In genomic region chr17:25875171-25876136, GRCm38 (mm10) we compare ENCODE assay signal across 8 mouse cellular contexts. TPM values are rescaled to one million over a fixed set of nuclear protein-coding genes. Genes with fewer than 3 reads are reported as not detected.
DNase-seq lines count a peak whose midpoint lies in the region; ATAC-seq and TF ChIP-seq lines count a peak whose summit lies in the region.

No protein-coding gene starts in this region.

- peak overlapping the region; percentile 80 for H3K9ac ChIP-seq in heart, embryonic 11.5 days (ENCODE audit: low read depth, low read length)
- H3K9ac ChIP-seq in kidney, embryonic 16.5 days (replicated peaks; ENCODE audit: low read length), result peak overlapping the region; percentile 79

- peak; percentile 84 for ATAC-seq in erythroblast, adult 5-6 weeks (replicated peaks; ENCODE audit: low FRiP score, poor library complexity, severe bottlenecking)
- peak; percentile 80 for ATAC-seq in heart, embryonic 11.5 days (replicated peaks; ENCODE audit: insufficient number of reproducible peaks, low FRiP score, low TSS enrichment)
- ATAC-seq in kidney, embryonic 16.5 days (ENCODE audit: low FRiP score, low TSS enrichment), result peak; percentile 93

- no peaks in the 10 kb centered on the region for H3K9me3 ChIP-seq in heart, embryonic 11.5 days (replicated peaks; ENCODE audit: control insufficient read depth, low read length)
- no peaks in the 10 kb centered on the region for H3K9me3 ChIP-seq in kidney, embryonic 16.5 days (ENCODE audit: low read length)

- peak overlapping the region; percentile 89 for H3K27ac ChIP-seq in heart, embryonic 11.5 days (ENCODE audit: low read depth, low read length)
- peak overlapping the region; percentile 96 for H3K27ac ChIP-seq in kidney, embryonic 16.5 days (ENCODE audit: low read length)

- peak; percentile 86 to 87 for DNase-seq in B cell, adult 2 months
- DNase-seq in brain, embryonic 14.5 days (ENCODE audit: low read depth), result peak; percentile 96
- DNase-seq in liver, result peak; percentile 91
- DNase-seq in monocyte, adult 2 months (ENCODE audit: low read depth in 1 of 2, low spot score in 2 of 2), result peak; percentile 42 to 69
- peak; percentile 78 to 83 for DNase-seq in spleen, postnatal 14 days (ENCODE audit: low spot score in 2 of 2)

- no peak for TF ChIP-seq CTCF in brain, embryonic 14.5 days (IDR thresholded peaks at IDR 0.05; ENCODE audit: borderline replicate concordance, extremely low read depth, insufficient read depth, insufficient read length)

- peak; percentile 80; the same call in 1 of the 2 replicates for TF ChIP-seq POLR2A in brain, embryonic 14.5 days (IDR thresholded peaks at IDR 0.05; ENCODE audit: borderline replicate concordance, extremely low read depth, insufficient read depth, insufficient read length, poor library complexity, severe bottlenecking)

- H3K27me3 ChIP-seq in heart, embryonic 11.5 days (ENCODE audit: control insufficient read depth, insufficient read depth, low read length), result no peaks in the 10 kb centered on the region
- H3K27me3 ChIP-seq in kidney, embryonic 16.5 days (ENCODE audit: insufficient read depth, low read length), result no peaks in the 10 kb centered on the region

- peaks cover 20% of the 10 kb centered on the region for H3K4me1 ChIP-seq in heart, embryonic 11.5 days (ENCODE audit: control insufficient read depth, insufficient read depth, low read length)
- peaks cover 32% of the 10 kb centered on the region for H3K4me1 ChIP-seq in kidney, embryonic 16.5 days (ENCODE audit: insufficient read depth, low read length)

- WGBS in heart, embryonic 11.5 days (ENCODE audit: insufficient replicate concordance), result 1% methylated on average over 59 of the region's 59 CpGs
- 1% methylated on average over 59 of the region's 59 CpGs for WGBS in kidney, embryonic 16.5 days

- peaks cover 4% of the 10 kb centered on the region; the same call in 1 of the 2 replicates for H3K36me3 ChIP-seq in heart, embryonic 11.5 days (ENCODE audit: control insufficient read depth, insufficient read depth, low read length)
- peaks cover 13% of the 10 kb centered on the region for H3K36me3 ChIP-seq in kidney, embryonic 16.5 days (ENCODE audit: insufficient read depth, low read length)

- peak overlapping the region; percentile 96 for H3K4me2 ChIP-seq in heart, embryonic 11.5 days
- peak overlapping the region; percentile 78 for H3K4me2 ChIP-seq in kidney, embryonic 16.5 days (replicated peaks; ENCODE audit: low read depth, low read length)

- peak overlapping the region; percentile 85 for H3K4me3 ChIP-seq in heart, embryonic 11.5 days (ENCODE audit: low read depth, low read length)
- H3K4me3 ChIP-seq in kidney, embryonic 16.5 days (ENCODE audit: low read length), result peak overlapping the region; percentile 75

RNA-seq across cellular contexts. Expression of gene Mettl26, which starts 0.6 kb away (rescaled TPM):
- polyA plus RNA-seq in brain, embryonic 14.5 days (2012; rRNA removed), result 71.4 and 89.5 TPM in 2 replicates
- total RNA-seq in erythroblast, adult 5-6 weeks (2015; ENCODE audit: low replicate concordance), result 7.3 and 9.4 TPM in 2 replicates
- total RNA-seq in erythroblast, adult 5-6 weeks (2017; ENCODE audit: low replicate concordance), result 3.7 and 5.3 TPM in 2 replicates
- polyA plus RNA-seq in heart, embryonic 11.5 days (2014; fragmentation: Nextera tagmentation; extraction: Ambion mirVana), result 42.7 and 46.0 TPM in 2 replicates
- 100 and 102 TPM in 2 replicates for polyA plus RNA-seq in kidney, embryonic 16.5 days (2015; fragmentation: Nextera tagmentation; extraction: Ambion mirVana)

RNA-seq across cellular contexts. Expression of gene Wfikkn1, which starts 5.2 kb away (rescaled TPM):
- polyA plus RNA-seq in brain, embryonic 14.5 days (2012; rRNA removed), result 0.66 and 0.90 TPM in 2 replicates
- not detected in 2 replicates for total RNA-seq in erythroblast, adult 5-6 weeks (2015; ENCODE audit: low replicate concordance)
- total RNA-seq in erythroblast, adult 5-6 weeks (2017; ENCODE audit: low replicate concordance), result 1.0 TPM in 1 of 2 replicates, not detected in the other
- polyA plus RNA-seq in heart, embryonic 11.5 days (2014; fragmentation: Nextera tagmentation; extraction: Ambion mirVana), result 0.17 and 0.47 TPM in 2 replicates
- polyA plus RNA-seq in kidney, embryonic 16.5 days (2015; fragmentation: Nextera tagmentation; extraction: Ambion mirVana), result 0.71 and 1.0 TPM in 2 replicates

RNA-seq across cellular contexts. Expression of gene Mcrip2, which starts 6.9 kb away (rescaled TPM):
- polyA plus RNA-seq in brain, embryonic 14.5 days (2012; rRNA removed), result 11.7 and 14.8 TPM in 2 replicates
- total RNA-seq in erythroblast, adult 5-6 weeks (2015; ENCODE audit: low replicate concordance), result 9.4 and 9.8 TPM in 2 replicates
- 1.7 and 8.0 TPM in 2 replicates for total RNA-seq in erythroblast, adult 5-6 weeks (2017; ENCODE audit: low replicate concordance)
- 160 and 168 TPM in 2 replicates for polyA plus RNA-seq in heart, embryonic 11.5 days (2014; fragmentation: Nextera tagmentation; extraction: Ambion mirVana)
- polyA plus RNA-seq in kidney, embryonic 16.5 days (2015; fragmentation: Nextera tagmentation; extraction: Ambion mirVana), result 72.9 and 79.2 TPM in 2 replicates

RNA-seq across cellular contexts. Expression of gene Wdr90, which starts 14.2 kb away (rescaled TPM):
- 49.5 and 81.1 TPM in 2 replicates for polyA plus RNA-seq in brain, embryonic 14.5 days (2012; rRNA removed)
- total RNA-seq in erythroblast, adult 5-6 weeks (2015; ENCODE audit: low replicate concordance), result 12.5 and 17.6 TPM in 2 replicates
- total RNA-seq in erythroblast, adult 5-6 weeks (2017; ENCODE audit: low replicate concordance), result 10.0 and 12.7 TPM in 2 replicates
- 12.3 and 14.0 TPM in 2 replicates for polyA plus RNA-seq in heart, embryonic 11.5 days (2014; fragmentation: Nextera tagmentation; extraction: Ambion mirVana)
- 33.1 and 33.5 TPM in 2 replicates for polyA plus RNA-seq in kidney, embryonic 16.5 days (2015; fragmentation: Nextera tagmentation; extraction: Ambion mirVana)

RNA-seq across cellular contexts. Expression of gene Rhot2, which starts 30.8 kb away (rescaled TPM):
- polyA plus RNA-seq in brain, embryonic 14.5 days (2012; rRNA removed), result 88.4 and 111 TPM in 2 replicates
- total RNA-seq in erythroblast, adult 5-6 weeks (2015; ENCODE audit: low replicate concordance), result 3.3 and 9.8 TPM in 2 replicates
- total RNA-seq in erythroblast, adult 5-6 weeks (2017; ENCODE audit: low replicate concordance), result 19.7 and 28.6 TPM in 2 replicates
- polyA plus RNA-seq in heart, embryonic 11.5 days (2014; fragmentation: Nextera tagmentation; extraction: Ambion mirVana), result 9.6 and 11.9 TPM in 2 replicates
- polyA plus RNA-seq in kidney, embryonic 16.5 days (2015; fragmentation: Nextera tagmentation; extraction: Ambion mirVana), result 29.3 and 32.5 TPM in 2 replicates

Comparison
In these comparisons a context has a peak if more than half of its experiments do, and no peak if none do; other contexts are left out.
1. Peak in every context shown above with its lines: DNase-seq, ATAC-seq, H3K4me3 ChIP-seq and H3K27ac ChIP-seq.